Mouse (Mus musculus): ENCODE results near the gene Mlxipl. TPM values are rescaled to one million over a fixed set of nuclear protein-coding genes. Genes with fewer than 3 reads are reported as not detected.
A peak's percentile ranks its signal among the peaks of the same experiment; 100 is the strongest.

Gene Mlxipl
- total and polyA plus RNA-seq, 3 experiments: not detected

- H3K9me3 ChIP-seq (replicated peaks; ENCODE audit: insufficient read depth, low read length): no peaks in the 10 kb centered on the region
- no peak for DNase-seq (ENCODE audit: low read depth, low spot score)
- TF ChIP-seq RAD21 (IDR thresholded peaks at IDR 0.05; ENCODE audit: low read depth, low read length) (peak; percentile 21), CTCF (IDR thresholded peaks at IDR 0.05 in 2 of 3, conservative IDR thresholded peaks at IDR 0.05 in 1 of 3; ENCODE audit: control insufficient read depth in 1 of 3, insufficient read depth in 1 of 3, low read depth in 2 of 3, low read length in 3 of 3, poor library complexity in 1 of 3, severe bottlenecking in 1 of 3) (peak in 1 of 3 experiments; percentile 40; a peak in 2 of 6 replicates), MEF2A (IDR thresholded peaks at IDR 0.05; ENCODE audit: extremely low read depth, insufficient replicate concordance, low read depth, low read length, poor library complexity, severe bottlenecking) (no peak), CHD2 (IDR thresholded peaks at IDR 0.05; ENCODE audit: low read length) (no peak), MAZ (IDR thresholded peaks at IDR 0.05; ENCODE audit: low read depth, low read length) (no peak), SMC3 (IDR thresholded peaks at IDR 0.05; ENCODE audit: low read depth, low read length) (peak; percentile 55), NELFE (IDR thresholded peaks at IDR 0.05; ENCODE audit: low read depth, low read length) (no peak), ZC3H11A (IDR thresholded peaks at IDR 0.05; ENCODE audit: low read depth, low read length) (no peak)
- no peaks in the 10 kb centered on the region; the same call in 1 of the 2 replicates for H3K79me2 ChIP-seq (ENCODE audit: control insufficient read depth, insufficient read depth, low read length, poor library complexity)
- H3K9ac ChIP-seq (ENCODE audit: control insufficient read depth, low read depth, low read length, poor library complexity, severe bottlenecking): no peak overlapping the region
- peaks cover 0 to 2% of the 10 kb centered on the region in 2 experiments; a peak in 2 of 4 replicates for H3K27me3 ChIP-seq (ENCODE audit: control insufficient read depth in 1 of 2, insufficient read depth in 2 of 2, low read length in 2 of 2)
- H3K27ac ChIP-seq (ENCODE audit: control insufficient read depth, low read depth, low read length): no peak overlapping the region
- no peaks in the 10 kb centered on the region for H3K36me3 ChIP-seq (ENCODE audit: control insufficient read depth in 1 of 2, insufficient read depth in 2 of 2, low read length in 2 of 2)
- peaks cover 0 to 3% of the 10 kb centered on the region in 2 experiments; a peak in 1 of 4 replicates for H3K4me1 ChIP-seq (ENCODE audit: control insufficient read depth in 1 of 2, insufficient read depth in 2 of 2, low read length in 2 of 2)
- no peak overlapping the region for H3K4me3 ChIP-seq (ENCODE audit: control insufficient read depth in 1 of 2, insufficient read depth in 1 of 2, low read depth in 2 of 2, low read length in 2 of 2)
These were observed 14.0 kb upstream of the Mlxipl start for GRCm38 (mm10) chr5:135075655-135076054.

GRCm38 (mm10) chr5:135076368-135076767 is 13.3 kb upstream of the Mlxipl start:
- TF ChIP-seq RCOR1 (IDR thresholded peaks at IDR 0.05; ENCODE audit: low read depth, low read length) (no peak), SIN3A (IDR thresholded peaks at IDR 0.05; ENCODE audit: low read length) (no peak)
- no peak for DNase-seq (ENCODE audit: low read depth, low spot score)
- Histone ChIP-seq H3K36me3 (ENCODE audit: control insufficient read depth in 1 of 2, insufficient read depth in 2 of 2, low read length in 2 of 2) (no peaks in the 10 kb centered on the region), H3K27ac (ENCODE audit: control insufficient read depth, low read depth, low read length) (no peak overlapping the region), H3K9me3 (replicated peaks; ENCODE audit: insufficient read depth, low read length) (no peaks in the 10 kb centered on the region), H3K4me3 (ENCODE audit: control insufficient read depth in 1 of 2, insufficient read depth in 1 of 2, low read depth in 2 of 2, low read length in 2 of 2) (no peak overlapping the region), H3K9ac (ENCODE audit: control insufficient read depth, low read depth, low read length, poor library complexity, severe bottlenecking) (no peak overlapping the region), H3K27me3 (ENCODE audit: control insufficient read depth in 1 of 2, insufficient read depth in 2 of 2, low read length in 2 of 2) (peaks cover 0 to 2% of the 10 kb centered on the region in 2 experiments; a peak in 2 of 4 replicates), H3K79me2 (ENCODE audit: control insufficient read depth, insufficient read depth, low read length, poor library complexity) (no peaks in the 10 kb centered on the region; the same call in 1 of the 2 replicates), H3K4me1 (ENCODE audit: control insufficient read depth in 1 of 2, insufficient read depth in 2 of 2, low read length in 2 of 2) (peaks cover 0 to 3% of the 10 kb centered on the region in 2 experiments; a peak in 1 of 4 replicates)

- H3K79me2 ChIP-seq (ENCODE audit: control insufficient read depth, insufficient read depth, low read length, poor library complexity): no peaks in the 10 kb centered on the region; the same call in 1 of the 2 replicates
- peaks cover 0 to 3% of the 10 kb centered on the region in 2 experiments; a peak in 1 of 4 replicates for H3K4me1 ChIP-seq (ENCODE audit: control insufficient read depth in 1 of 2, insufficient read depth in 2 of 2, low read length in 2 of 2)
- peaks cover 0 to 2% of the 10 kb centered on the region in 2 experiments; a peak in 2 of 4 replicates for H3K27me3 ChIP-seq (ENCODE audit: control insufficient read depth in 1 of 2, insufficient read depth in 2 of 2, low read length in 2 of 2)
- peak overlapping the region in 1 of 2 experiments; percentile 73; a peak in 1 of 4 replicates for H3K4me3 ChIP-seq (ENCODE audit: control insufficient read depth in 1 of 2, insufficient read depth in 1 of 2, low read depth in 2 of 2, low read length in 2 of 2)
- DNase-seq (ENCODE audit: low read depth, low spot score): no peak
- H3K9ac ChIP-seq (ENCODE audit: control insufficient read depth, low read depth, low read length, poor library complexity, severe bottlenecking): no peak overlapping the region
- H3K9me3 ChIP-seq (replicated peaks; ENCODE audit: insufficient read depth, low read length): no peaks in the 10 kb centered on the region
- H3K36me3 ChIP-seq (ENCODE audit: control insufficient read depth in 1 of 2, insufficient read depth in 2 of 2, low read length in 2 of 2): no peaks in the 10 kb centered on the region
- H3K27ac ChIP-seq (ENCODE audit: control insufficient read depth, low read depth, low read length): no peak overlapping the region
- TF ChIP-seq ETS1 (IDR thresholded peaks at IDR 0.05; ENCODE audit: low read depth, low read length): no peak
- 0 out of 6 replicates have a peak, but pooled peaks of 1 of the 3 experiments have one; percentile 0 for TF ChIP-seq CTCF (IDR thresholded peaks at IDR 0.05 in 2 of 3, conservative IDR thresholded peaks at IDR 0.05 in 1 of 3; ENCODE audit: control insufficient read depth in 1 of 3, insufficient read depth in 1 of 3, low read depth in 2 of 3, low read length in 3 of 3, poor library complexity in 1 of 3, severe bottlenecking in 1 of 3)
- TF ChIP-seq MXI1 (IDR thresholded peaks at IDR 0.05; ENCODE audit: low read depth, low read length): no peak
- TF ChIP-seq CHD1 (IDR thresholded peaks at IDR 0.05; ENCODE audit: low read depth, low read length): no peak
These were observed 12.7 kb upstream of the Mlxipl start for GRCm38 (mm10) chr5:135076931-135077505.
